Mouse (Mus musculus): ENCODE measurements around the gene Rbfox3. TPM values are rescaled to one million over a fixed set of nuclear protein-coding genes. Genes with fewer than 3 reads are reported as not detected.

Gene Rbfox3
- polyA plus RNA-seq, 1 experiment from 2014 or later, result 0.26 TPM

GRCm38 (mm10) chr11:118629718-118630117, 281.7 kb downstream of the Rbfox3 start:
- Histone ChIP-seq H3K4me1 (no peaks in the 10 kb centered on the region), H3K27me3 (no peaks in the 10 kb centered on the region), H3K4me2 (no peak overlapping the region), H3K9ac (no peak overlapping the region), H3K27ac (no peak overlapping the region), H3K4me3 (no peak overlapping the region), H3K36me3 (no peaks in the 10 kb centered on the region), H3K9me3 (no peaks in the 10 kb centered on the region)
- 88% methylated on average over 1 of the region's 1 CpGs for WGBS
- no peak for ATAC-seq (ENCODE audit: insufficient number of reproducible peaks, low FRiP score, low TSS enrichment, low read depth)

DNA sequence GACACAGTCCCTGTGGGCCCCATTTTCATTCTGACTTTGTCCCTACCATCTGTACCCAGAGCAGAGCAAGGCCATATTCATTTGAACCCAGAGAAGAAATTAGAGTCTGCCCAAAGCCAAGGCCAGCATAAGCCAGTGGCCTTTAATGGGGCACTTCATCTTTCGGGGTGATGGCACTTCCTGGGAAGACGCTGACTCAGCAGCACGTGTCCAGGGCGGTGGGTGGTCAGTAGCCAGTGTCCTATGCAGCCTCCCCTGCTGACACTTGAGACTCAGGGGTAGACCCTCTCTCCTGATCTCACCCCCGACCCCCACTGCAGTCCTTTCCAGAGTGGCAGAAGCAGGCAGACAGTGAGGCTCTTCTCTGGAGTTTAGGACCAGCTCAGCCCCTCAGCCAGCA, 283.9 kb downstream of the Rbfox3 start:
- H3K9me3 ChIP-seq, result no peaks in the 10 kb centered on the region
- no peak for ATAC-seq (ENCODE audit: insufficient number of reproducible peaks, low FRiP score, low TSS enrichment, low read depth)
- H3K4me2 ChIP-seq, result no peak overlapping the region
- no peak overlapping the region for H3K9ac ChIP-seq
- no peaks in the 10 kb centered on the region for H3K36me3 ChIP-seq
- H3K4me1 ChIP-seq, result no peaks in the 10 kb centered on the region
- no peak overlapping the region for H3K27ac ChIP-seq
- no peak overlapping the region for H3K4me3 ChIP-seq
- 78% methylated on average over 5 of the region's 5 CpGs for WGBS
- no peaks in the 10 kb centered on the region for H3K27me3 ChIP-seq

GRCm38 (mm10) chr11:118620869-118621268, 290.5 kb downstream of the Rbfox3 start:
- H3K4me1 ChIP-seq, result no peaks in the 10 kb centered on the region
- no peak overlapping the region for H3K27ac ChIP-seq
- H3K36me3 ChIP-seq, result no peaks in the 10 kb centered on the region
- H3K27me3 ChIP-seq, result no peaks in the 10 kb centered on the region
- WGBS, result 76% methylated on average over 4 of the region's 4 CpGs
- ATAC-seq (ENCODE audit: insufficient number of reproducible peaks, low FRiP score, low TSS enrichment, low read depth), result no peak
- H3K4me2 ChIP-seq, result no peak overlapping the region
- H3K9ac ChIP-seq, result no peak overlapping the region
- no peaks in the 10 kb centered on the region for H3K9me3 ChIP-seq
- no peak overlapping the region for H3K4me3 ChIP-seq

- H3K4me3 ChIP-seq, result no peak overlapping the region
- H3K27me3 ChIP-seq, result peaks cover 17% of the 10 kb centered on the region
- WGBS, result 78% methylated on average over 4 of the region's 4 CpGs
- H3K9me3 ChIP-seq, result no peaks in the 10 kb centered on the region
- no peak overlapping the region for H3K9ac ChIP-seq
- H3K27ac ChIP-seq, result no peak overlapping the region
- no peaks in the 10 kb centered on the region for H3K36me3 ChIP-seq
- no peak overlapping the region for H3K4me2 ChIP-seq
- no peaks in the 10 kb centered on the region for H3K4me1 ChIP-seq
- ATAC-seq (ENCODE audit: insufficient number of reproducible peaks, low FRiP score, low TSS enrichment, low read depth), result no peak
These were observed 297.3 kb downstream of the Rbfox3 start for GRCm38 (mm10) chr11:118614126-118614525.

DNA sequence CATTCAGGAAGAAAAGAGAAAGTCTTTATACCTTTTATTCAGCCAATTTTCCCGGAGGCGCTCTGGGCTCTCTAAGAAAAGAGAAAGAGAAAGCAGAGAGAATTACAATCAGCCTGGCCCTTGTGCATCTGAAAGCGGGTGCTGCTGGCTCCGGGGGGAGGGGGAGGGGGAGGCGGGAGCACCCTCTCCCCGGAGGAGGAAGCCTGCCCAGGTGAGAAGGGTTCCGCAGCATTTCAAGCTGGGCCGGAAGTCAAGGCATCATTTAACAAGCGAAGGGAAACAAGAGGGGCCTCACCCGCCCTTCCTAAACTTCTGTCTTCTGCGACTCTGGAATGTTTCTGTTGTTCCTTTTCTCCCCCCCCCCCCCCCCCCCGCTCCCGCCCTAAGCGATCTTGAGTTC, 301.3 kb downstream of the Rbfox3 start:
- no peak overlapping the region for H3K4me3 ChIP-seq
- H3K4me2 ChIP-seq, result no peak overlapping the region
- H3K9ac ChIP-seq, result no peak overlapping the region
- H3K4me1 ChIP-seq, result no peaks in the 10 kb centered on the region
- H3K27ac ChIP-seq, result no peak overlapping the region
- no peaks in the 10 kb centered on the region for H3K9me3 ChIP-seq
- 0% methylated on average over 11 of the region's 14 CpGs for WGBS
- no peaks in the 10 kb centered on the region for H3K36me3 ChIP-seq
- peaks cover 20% of the 10 kb centered on the region for H3K27me3 ChIP-seq
- ATAC-seq (ENCODE audit: insufficient number of reproducible peaks, low FRiP score, low TSS enrichment, low read depth), result no peak

GRCm38 (mm10) chr11:118609236-118610000, 302.0 kb downstream of the Rbfox3 start:
- Histone ChIP-seq H3K9me3 (no peaks in the 10 kb centered on the region), H3K27me3 (peaks cover 20% of the 10 kb centered on the region), H3K9ac (no peak overlapping the region), H3K4me3 (no peak overlapping the region), H3K4me1 (no peaks in the 10 kb centered on the region), H3K4me2 (no peak overlapping the region), H3K36me3 (no peaks in the 10 kb centered on the region), H3K27ac (no peak overlapping the region)
- WGBS, result 8% methylated on average over 17 of the region's 17 CpGs
- no peak for ATAC-seq (ENCODE audit: insufficient number of reproducible peaks, low FRiP score, low TSS enrichment, low read depth)

DNA sequence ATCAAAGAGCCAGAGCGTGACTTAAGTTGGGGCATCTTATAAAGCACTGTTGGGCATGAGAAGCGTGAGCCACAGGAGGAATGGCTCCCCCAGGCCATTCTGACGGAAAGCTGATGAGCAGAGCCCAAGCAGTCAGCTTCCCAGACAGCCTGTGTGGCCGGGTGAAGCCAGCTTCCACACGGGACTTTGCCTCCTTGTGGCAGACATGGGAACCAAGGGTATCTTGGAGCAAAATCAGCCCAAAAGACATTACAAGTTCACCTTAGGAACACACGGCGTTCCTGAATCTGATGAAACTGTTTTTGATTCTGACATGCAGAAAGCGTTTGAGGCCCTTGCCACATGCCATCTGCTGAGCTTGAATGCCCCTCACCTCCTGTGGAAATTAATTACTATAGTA, 303.5 kb downstream of the Rbfox3 start:
- H3K36me3 ChIP-seq, result no peaks in the 10 kb centered on the region
- H3K4me1 ChIP-seq, result no peaks in the 10 kb centered on the region
- H3K4me3 ChIP-seq, result no peak overlapping the region
- no peak overlapping the region for H3K9ac ChIP-seq
- no peaks in the 10 kb centered on the region for H3K9me3 ChIP-seq
- ATAC-seq (ENCODE audit: insufficient number of reproducible peaks, low FRiP score, low TSS enrichment, low read depth), result no peak
- 43% methylated on average over 8 of the region's 8 CpGs for WGBS
- no peak overlapping the region for H3K27ac ChIP-seq
- H3K4me2 ChIP-seq, result no peak overlapping the region
- peaks cover 20% of the 10 kb centered on the region for H3K27me3 ChIP-seq

DNA sequence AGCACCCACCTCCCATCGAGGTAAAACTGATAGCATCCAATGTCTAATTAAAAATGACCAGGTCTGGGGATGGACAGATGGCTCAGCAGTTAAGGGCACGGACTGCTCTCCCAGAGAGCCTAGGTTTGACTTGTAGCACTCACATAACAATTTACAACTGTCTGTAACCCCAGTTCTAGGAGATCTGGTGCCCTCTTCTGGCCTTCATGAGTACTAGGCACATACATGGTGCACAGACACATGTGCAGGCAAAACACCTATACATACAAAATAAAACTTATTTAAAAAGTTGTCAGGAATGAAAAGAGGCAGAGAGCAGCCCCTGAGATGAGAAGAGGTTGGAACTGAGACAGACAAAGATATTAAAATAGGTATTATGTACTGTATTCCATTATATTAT, 305.8 kb downstream of the Rbfox3 start:
- H3K27me3 ChIP-seq, result peaks cover 21% of the 10 kb centered on the region
- no peak overlapping the region for H3K4me2 ChIP-seq
- H3K9ac ChIP-seq, result no peak overlapping the region
- no peak for ATAC-seq (ENCODE audit: insufficient number of reproducible peaks, low FRiP score, low TSS enrichment, low read depth)
- H3K36me3 ChIP-seq, result no peaks in the 10 kb centered on the region
- no peaks in the 10 kb centered on the region for H3K9me3 ChIP-seq
- H3K27ac ChIP-seq, result no peak overlapping the region
- no peak overlapping the region for H3K4me3 ChIP-seq
- 78% methylated on average over 2 of the region's 2 CpGs for WGBS
- no peaks in the 10 kb centered on the region for H3K4me1 ChIP-seq

DNA sequence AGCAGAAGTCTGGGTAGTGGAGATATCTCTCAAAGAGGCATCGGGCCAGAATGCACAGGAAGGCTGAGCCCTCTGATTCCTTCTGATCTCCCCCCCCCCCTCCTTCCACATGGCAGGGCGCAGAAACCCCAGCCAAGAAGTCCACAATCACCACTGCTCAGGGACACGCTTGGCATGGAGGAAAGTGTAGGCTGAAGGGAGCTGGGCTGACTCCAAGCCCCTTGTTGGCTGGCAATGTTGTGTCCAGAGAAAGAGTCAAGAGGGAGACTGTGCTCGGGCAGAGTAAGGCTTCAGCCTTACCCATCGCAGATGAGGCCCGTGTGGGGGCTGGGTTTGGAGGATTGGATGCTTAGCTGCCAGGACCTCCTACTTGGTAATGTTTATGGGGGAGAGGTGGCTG, 307.2 kb downstream of the Rbfox3 start:
- no peak overlapping the region for H3K27ac ChIP-seq
- WGBS, result 73% methylated on average over 6 of the region's 6 CpGs
- ATAC-seq (ENCODE audit: insufficient number of reproducible peaks, low FRiP score, low TSS enrichment, low read depth), result no peak
- H3K9me3 ChIP-seq, result no peaks in the 10 kb centered on the region
- H3K9ac ChIP-seq, result no peak overlapping the region
- H3K4me1 ChIP-seq, result no peaks in the 10 kb centered on the region
- no peak overlapping the region for H3K4me2 ChIP-seq
- no peak overlapping the region for H3K4me3 ChIP-seq
- H3K27me3 ChIP-seq, result peaks cover 19% of the 10 kb centered on the region
- no peaks in the 10 kb centered on the region for H3K36me3 ChIP-seq

- H3K27me3 ChIP-seq, result peaks cover 19% of the 10 kb centered on the region
- no peak for ATAC-seq (ENCODE audit: insufficient number of reproducible peaks, low FRiP score, low TSS enrichment, low read depth)
- WGBS, result 0% methylated on average over 10 of the region's 10 CpGs
These were observed 308.3 kb downstream of the Rbfox3 start for GRCm38 (mm10) chr11:118603126-118603525.

DNA sequence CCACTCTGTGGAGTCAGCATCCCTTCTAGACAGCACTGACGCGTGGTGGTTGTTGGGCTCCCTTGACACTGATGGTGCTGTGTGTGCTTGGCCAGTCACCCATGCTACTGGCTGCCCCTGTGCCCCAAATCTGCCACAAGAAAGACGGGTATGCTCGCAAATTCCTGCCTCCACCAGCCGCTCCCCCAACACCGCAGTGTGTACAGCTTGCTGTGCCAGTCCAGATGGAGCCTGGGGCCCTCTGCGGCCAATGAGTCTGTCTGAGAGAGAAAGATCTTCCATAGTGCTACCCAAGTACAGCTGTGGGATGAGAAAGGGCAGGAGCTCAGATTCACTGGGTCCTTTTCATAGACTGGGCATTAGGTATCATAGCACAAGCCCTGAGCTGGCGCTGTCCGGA, 309.9 kb downstream of the Rbfox3 start:
- no peak for ATAC-seq (ENCODE audit: insufficient number of reproducible peaks, low FRiP score, low TSS enrichment, low read depth)
- H3K4me2 ChIP-seq, result no peak overlapping the region
- peaks cover 22% of the 10 kb centered on the region for H3K27me3 ChIP-seq
- no peaks in the 10 kb centered on the region for H3K4me1 ChIP-seq
- H3K27ac ChIP-seq, result no peak overlapping the region
- H3K4me3 ChIP-seq, result no peak overlapping the region
- H3K9me3 ChIP-seq, result no peaks in the 10 kb centered on the region
- H3K9ac ChIP-seq, result no peak overlapping the region
- 65% methylated on average over 9 of the region's 9 CpGs for WGBS
- H3K36me3 ChIP-seq, result no peaks in the 10 kb centered on the region

More at GRCm38 (mm10) chr11:118603126-118603525, 308.3 kb downstream of the Rbfox3 start:
- no peak overlapping the region for H3K27ac ChIP-seq
- H3K9me3 ChIP-seq, result no peaks in the 10 kb centered on the region
- no peak overlapping the region for H3K9ac ChIP-seq
- no peak overlapping the region for H3K4me3 ChIP-seq
- H3K4me1 ChIP-seq, result no peaks in the 10 kb centered on the region
- no peak overlapping the region for H3K4me2 ChIP-seq
- no peaks in the 10 kb centered on the region for H3K36me3 ChIP-seq

DNA sequence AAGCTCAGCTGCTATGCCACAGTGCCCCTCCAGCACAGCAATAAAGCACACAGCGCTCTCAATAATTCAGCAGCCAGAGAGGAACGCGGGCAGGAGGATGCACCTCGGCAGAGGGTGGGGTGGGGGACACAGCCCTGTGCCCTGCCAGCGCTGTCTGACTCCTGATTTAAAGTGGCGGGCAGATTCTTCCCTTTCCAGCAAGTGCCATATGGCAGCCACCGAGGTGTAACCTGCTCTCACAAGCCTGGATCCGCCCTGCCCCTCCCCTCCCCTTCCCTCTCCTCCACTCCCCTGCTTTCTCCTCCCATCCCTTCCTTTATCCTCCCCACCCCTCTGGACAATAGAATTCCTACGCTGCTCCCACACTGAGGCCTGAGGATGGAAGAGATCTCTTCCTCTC, 311.2 kb downstream of the Rbfox3 start:
- no peak overlapping the region for H3K4me3 ChIP-seq
- WGBS, result 3% methylated on average over 9 of the region's 9 CpGs
- no peak overlapping the region for H3K4me2 ChIP-seq
- no peak overlapping the region for H3K9ac ChIP-seq
- no peak for ATAC-seq (ENCODE audit: insufficient number of reproducible peaks, low FRiP score, low TSS enrichment, low read depth)
- no peaks in the 10 kb centered on the region for H3K4me1 ChIP-seq
- no peak overlapping the region for H3K27ac ChIP-seq
- H3K36me3 ChIP-seq, result no peaks in the 10 kb centered on the region
- H3K9me3 ChIP-seq, result no peaks in the 10 kb centered on the region
- H3K27me3 ChIP-seq, result peaks cover 22% of the 10 kb centered on the region

DNA sequence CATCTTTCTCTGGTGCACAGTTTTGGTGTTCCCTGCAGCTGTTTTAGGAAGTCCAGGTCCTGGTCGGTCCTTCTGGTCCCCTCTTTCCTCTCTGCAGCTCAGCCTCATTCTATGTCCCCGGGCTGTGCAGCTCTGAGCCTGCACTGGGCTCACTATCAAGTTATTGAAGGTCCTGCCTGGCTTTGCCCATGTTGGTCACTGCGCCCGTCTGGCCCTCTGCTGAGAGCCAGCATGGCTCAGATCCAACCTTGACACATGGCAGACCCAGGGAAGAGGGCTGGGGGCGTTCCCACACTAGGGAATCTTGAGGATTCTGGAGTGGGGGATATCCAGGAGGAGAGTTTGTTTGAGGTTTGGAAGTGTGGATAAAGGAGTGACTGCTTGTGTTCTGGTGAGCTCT, 312.7 kb downstream of the Rbfox3 start:
- no peaks in the 10 kb centered on the region for H3K4me1 ChIP-seq
- H3K27me3 ChIP-seq, result peaks cover 22% of the 10 kb centered on the region
- no peak overlapping the region for H3K27ac ChIP-seq
- no peak overlapping the region for H3K9ac ChIP-seq
- no peak overlapping the region for H3K4me2 ChIP-seq
- ATAC-seq (ENCODE audit: insufficient number of reproducible peaks, low FRiP score, low TSS enrichment, low read depth), result no peak
- H3K36me3 ChIP-seq, result no peaks in the 10 kb centered on the region
- H3K4me3 ChIP-seq, result no peak overlapping the region
- H3K9me3 ChIP-seq, result no peaks in the 10 kb centered on the region
- WGBS, result 63% methylated on average over 5 of the region's 5 CpGs
